Mouse (Mus musculus): ENCODE data around the gene Fam136a. TPM values are rescaled to one million over a fixed set of nuclear protein-coding genes. Genes with fewer than 3 reads are reported as not detected.

The Fam136a gene
- total and polyA plus RNA-seq, 2 experiments from 2014 or later, result 50.4 to 62.0 TPM

DNA sequence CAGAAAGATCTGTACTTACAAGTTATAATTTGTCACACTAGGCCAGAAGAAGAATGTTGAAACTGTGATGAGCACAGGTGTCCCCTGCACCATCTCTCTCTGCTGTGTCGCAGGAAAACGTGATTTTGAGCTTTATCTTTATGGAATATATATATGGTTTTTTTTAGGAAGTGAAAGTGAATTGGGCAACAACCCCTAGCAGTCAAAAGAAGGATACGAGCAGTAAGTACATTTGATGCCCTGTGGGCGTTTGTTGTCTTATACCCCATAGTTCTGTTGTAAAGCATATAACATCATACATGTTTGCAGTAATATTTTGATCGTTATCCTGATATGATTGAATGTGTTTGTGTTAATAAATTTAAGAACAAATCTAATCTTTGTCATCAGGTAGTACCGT, 53.3 kb downstream of the Fam136a start:
- H3K4me3 ChIP-seq (ENCODE audit: low read depth, low read length), result no peak overlapping the region
- H3K27ac ChIP-seq (ENCODE audit: low read depth, low read length), result no peak overlapping the region
- no peaks in the 10 kb centered on the region for H3K27me3 ChIP-seq (ENCODE audit: insufficient read depth, low read length)
- ATAC-seq (ENCODE audit: low FRiP score) (no peak), DNase-seq (ENCODE audit: low spot score) (no peak)
- no peak overlapping the region for H3K4me2 ChIP-seq (ENCODE audit: low read depth, low read length, poor library complexity, severe bottlenecking)
- peaks cover 57% of the 10 kb centered on the region for H3K36me3 ChIP-seq (ENCODE audit: insufficient read depth, low read length)
- no peak overlapping the region for H3K9ac ChIP-seq (replicated peaks; ENCODE audit: low read length, poor library complexity, severe bottlenecking)
- no peaks in the 10 kb centered on the region for H3K9me3 ChIP-seq (ENCODE audit: low read length)
- H3K4me1 ChIP-seq (ENCODE audit: insufficient read depth, low read length), result no peaks in the 10 kb centered on the region
- 95% methylated on average over 6 of the region's 6 CpGs for WGBS
- no peak for TF ChIP-seq CTCF (IDR thresholded peaks at IDR 0.05)

DNA sequence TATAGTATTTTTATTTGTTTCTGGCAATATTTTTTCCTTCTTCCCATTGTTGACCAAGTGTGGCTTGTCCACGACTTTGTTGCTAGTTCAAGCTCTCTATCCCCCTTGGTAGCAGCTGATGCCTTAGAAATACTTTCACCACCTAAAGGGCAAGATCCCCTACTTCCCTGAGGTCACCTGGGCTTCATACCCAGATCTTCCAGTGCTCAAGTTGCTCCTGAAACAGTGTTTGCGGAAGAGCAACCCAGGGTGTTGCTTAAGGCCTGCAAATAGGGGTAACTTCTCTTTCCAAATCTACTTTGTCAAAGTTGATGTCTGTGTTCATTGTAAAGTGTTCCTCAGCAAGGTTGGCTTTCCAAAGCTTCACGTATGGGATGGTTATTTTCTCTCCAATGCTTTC, 53.8 kb downstream of the Fam136a start:
- no peak overlapping the region for H3K27ac ChIP-seq (ENCODE audit: low read depth, low read length)
- H3K4me3 ChIP-seq (ENCODE audit: low read depth, low read length), result no peak overlapping the region
- H3K9me3 ChIP-seq (ENCODE audit: low read length), result no peaks in the 10 kb centered on the region
- H3K4me2 ChIP-seq (ENCODE audit: low read depth, low read length, poor library complexity, severe bottlenecking), result no peak overlapping the region
- H3K36me3 ChIP-seq (ENCODE audit: insufficient read depth, low read length), result peaks cover 57% of the 10 kb centered on the region
- no peaks in the 10 kb centered on the region for H3K4me1 ChIP-seq (ENCODE audit: insufficient read depth, low read length)
- no peak overlapping the region for H3K9ac ChIP-seq (replicated peaks; ENCODE audit: low read length, poor library complexity, severe bottlenecking)
- no peak for ATAC-seq (ENCODE audit: low FRiP score)
- H3K27me3 ChIP-seq (ENCODE audit: insufficient read depth, low read length), result no peaks in the 10 kb centered on the region
- no peak for DNase-seq (ENCODE audit: low spot score)
- no peak for TF ChIP-seq CTCF (IDR thresholded peaks at IDR 0.05)
- WGBS, result 88% methylated on average over 3 of the region's 3 CpGs

Other genes starting within 250 kb of the Fam136a start
- gene Tgfa, start 170.4 kb upstream of the Fam136a start, total RNA-seq (2014; rRNA removed), result 32.1 and 37.1 TPM in 2 replicates
- 15.3 and 16.8 TPM in 2 replicates for gene Tgfa, start 170.4 kb upstream of the Fam136a start, polyA plus RNA-seq (2015; fragmentation: Nextera tagmentation; extraction: Ambion mirVana)
- gene Snrpg, start 5.7 kb downstream of the Fam136a start, total RNA-seq (2014; rRNA removed), result 60.1 and 93.3 TPM in 2 replicates
- gene Snrpg, start 5.7 kb downstream of the Fam136a start, polyA plus RNA-seq (2015; fragmentation: Nextera tagmentation; extraction: Ambion mirVana), result 243 and 244 TPM in 2 replicates
- 95.4 and 97.8 TPM in 2 replicates for gene Pcyox1, start 31.5 kb downstream of the Fam136a start, total RNA-seq (2014; rRNA removed)
- gene Pcyox1, start 31.5 kb downstream of the Fam136a start, polyA plus RNA-seq (2015; fragmentation: Nextera tagmentation; extraction: Ambion mirVana), result 102 and 108 TPM in 2 replicates
- 137 and 210 TPM in 2 replicates for gene Tia1, start 38.6 kb downstream of the Fam136a start, total RNA-seq (2014; rRNA removed)
- gene Tia1, start 38.6 kb downstream of the Fam136a start, polyA plus RNA-seq (2015; fragmentation: Nextera tagmentation; extraction: Ambion mirVana), result 195 and 212 TPM in 2 replicates
- gene Gm44790, start 61.0 kb downstream of the Fam136a start, total RNA-seq (2014; rRNA removed), result 1.4 and 6.0 TPM in 2 replicates
- 1.4 and 1.8 TPM in 2 replicates for gene Gm44790, start 61.0 kb downstream of the Fam136a start, polyA plus RNA-seq (2015; fragmentation: Nextera tagmentation; extraction: Ambion mirVana)
- 13.9 and 20.1 TPM in 2 replicates for gene C87436, start 72.7 kb downstream of the Fam136a start, total RNA-seq (2014; rRNA removed)
- 16.3 and 19.9 TPM in 2 replicates for gene C87436, start 72.7 kb downstream of the Fam136a start, polyA plus RNA-seq (2015; fragmentation: Nextera tagmentation; extraction: Ambion mirVana)
- gene Pcbp1, start 160.7 kb downstream of the Fam136a start, total RNA-seq (2014; rRNA removed), result 51.7 and 72.8 TPM in 2 replicates
- 264 and 292 TPM in 2 replicates for gene Pcbp1, start 160.7 kb downstream of the Fam136a start, polyA plus RNA-seq (2015; fragmentation: Nextera tagmentation; extraction: Ambion mirVana)

Data from midbrain, postnatal 0 days (tissue).